Mouse (Mus musculus) MEL (cell line): Measurements from ENCODE around the gene Duox1. TPM values are rescaled to one million over a fixed set of nuclear protein-coding genes. Genes with fewer than 3 reads are reported as not detected.

Experiments
- DNase-seq: peaks from one replicate; pipeline ENCODE4 v3.0.0; 2011; ENCODE audit warnings: low read depth, low spot score
- H3K27ac ChIP-seq: 2 replicates; pipeline ENCODE4 v1.5.1; 2012; ENCODE audit warnings: low read depth, mild to moderate bottlenecking, control low read depth, low read length, moderate library complexity; ENCODE audit not compliant: control insufficient read depth
- H3K27me3 ChIP-seq, 2 experiments: fragments of 150-350 bp in 1 of 2; sonication (generic) in 1 of 2; 2 replicates each; pipeline ENCODE4 v1.6.1; 2012; ENCODE audit warnings: low read length in 2 of 2, mild to moderate bottlenecking in 2 of 2, improper control_type of control experiment in 1 of 2, moderate library complexity in 1 of 2; ENCODE audit not compliant: insufficient read depth in 2 of 2, control insufficient read depth in 1 of 2
- H3K36me3 ChIP-seq, 2 experiments: 2 replicates each; pipeline ENCODE4 v1.6.1; 2012 to 2014; ENCODE audit warnings: low read length in 2 of 2, improper control_type of control experiment in 1 of 2, inconsistent platforms in 1 of 2, mild to moderate bottlenecking in 1 of 2; ENCODE audit not compliant: insufficient read depth in 2 of 2, control insufficient read depth in 1 of 2
- H3K4me1 ChIP-seq, 2 experiments: fragments of 150-350 bp in 1 of 2; sonication (generic) in 1 of 2; 2 replicates each; pipeline ENCODE4 v1.6.1; 2012; ENCODE audit warnings: low read length in 2 of 2, improper control_type of control experiment in 1 of 2, mild to moderate bottlenecking in 1 of 2; ENCODE audit not compliant: insufficient read depth in 2 of 2, control insufficient read depth in 1 of 2
- H3K4me3 ChIP-seq, 2 experiments: fragments of 150-350 bp in 1 of 2; sonication (generic) in 1 of 2; 2 replicates each; pipeline ENCODE4 v1.5.1; 2012; ENCODE audit warnings: low read depth in 2 of 2, low read length in 2 of 2, mild to moderate bottlenecking in 2 of 2, moderate library complexity in 2 of 2, control low read depth in 1 of 2, improper control_type of control experiment in 1 of 2; ENCODE audit not compliant: control insufficient read depth in 1 of 2, insufficient read depth in 1 of 2
- H3K79me2 ChIP-seq: 2 replicates; pipeline ENCODE4 v1.6.1; 2012; ENCODE audit warnings: mild to moderate bottlenecking, low read length, moderate library complexity; ENCODE audit not compliant: control insufficient read depth, poor library complexity, insufficient read depth
- H3K9ac ChIP-seq: 2 replicates; pipeline ENCODE4 v1.6.1; 2012; ENCODE audit warnings: low read depth, mild to moderate bottlenecking, control low read depth, low read length, moderate library complexity; ENCODE audit not compliant: control insufficient read depth, poor library complexity, severe bottlenecking
- H3K9me3 ChIP-seq: fragments of 150-350 bp; sonication (generic); replicated peaks from 2 replicates; pipeline ENCODE4 v1.6.1; 2012; ENCODE audit warnings: mild to moderate bottlenecking, low read length, improper control_type of control experiment, moderate library complexity; ENCODE audit not compliant: insufficient read depth
- BHLHE40 ChIP-seq: IDR thresholded peaks from 2 replicates; pipeline ENCODE4 v1.6.1; 2012; ENCODE audit warnings: low read depth, mild to moderate bottlenecking, inconsistent platforms, low read length, improper control_type of control experiment, borderline replicate concordance
- CHD2 ChIP-seq: IDR thresholded peaks from 2 replicates; pipeline ENCODE4 v1.6.1; 2011; ENCODE audit warnings: low read length, improper control_type of control experiment
- CTCF ChIP-seq, 3 experiments: IDR thresholded peaks in 2 of 3; conservative IDR thresholded peaks in 1 of 3; 2 replicates each; pipeline ENCODE4 v1.5.1; 2011 to 2012; ENCODE audit warnings: low read length in 3 of 3, low read depth in 2 of 3, mild to moderate bottlenecking in 2 of 3, improper control_type of control experiment in 1 of 3, inconsistent platforms in 1 of 3, mixed read lengths in 1 of 3, moderate library complexity in 1 of 3; ENCODE audit not compliant: control insufficient read depth in 1 of 3, insufficient read depth in 1 of 3, poor library complexity in 1 of 3, severe bottlenecking in 1 of 3
- ETS1 ChIP-seq: IDR thresholded peaks from 2 replicates; pipeline ENCODE4 v1.6.1; 2012; ENCODE audit warnings: low read depth, mild to moderate bottlenecking, inconsistent platforms, low read length, improper control_type of control experiment, moderate library complexity
- GATA1 ChIP-seq: IDR thresholded peaks from 2 replicates; pipeline ENCODE4 v1.6.1; 2011; ENCODE audit warnings: low read depth, low read length, improper control_type of control experiment
- HCFC1 ChIP-seq: IDR thresholded peaks from 2 replicates; pipeline ENCODE4 v1.6.1; 2012; ENCODE audit warnings: low read depth, mild to moderate bottlenecking, inconsistent platforms, low read length, improper control_type of control experiment, moderate library complexity
- MAX ChIP-seq: IDR thresholded peaks from 2 replicates; pipeline ENCODE4 v1.6.1; 2011; ENCODE audit warnings: low read length, improper control_type of control experiment
- MAZ ChIP-seq: IDR thresholded peaks from 2 replicates; pipeline ENCODE4 v1.6.1; 2012; ENCODE audit warnings: low read depth, mild to moderate bottlenecking, inconsistent platforms, low read length, improper control_type of control experiment
- MXI1 ChIP-seq: IDR thresholded peaks from 2 replicates; pipeline ENCODE4 v1.6.1; 2011; ENCODE audit warnings: mild to moderate bottlenecking, low read depth, low read length, improper control_type of control experiment
- POLR2A ChIP-seq, 2 experiments: IDR thresholded peaks; 2 replicates each; pipeline ENCODE4 v1.6.1; 2011 to 2012; ENCODE audit warnings: low read length in 2 of 2, mild to moderate bottlenecking in 2 of 2, control low read depth in 1 of 2, improper control_type of control experiment in 1 of 2, low read depth in 1 of 2, moderate library complexity in 1 of 2; ENCODE audit not compliant: control insufficient read depth in 1 of 2, insufficient read depth in 1 of 2, poor library complexity in 1 of 2
- POLR2AphosphoS5 ChIP-seq: IDR thresholded peaks from 2 replicates; pipeline ENCODE4 v1.6.1; 2012; ENCODE audit warnings: low read depth, borderline replicate concordance, mild to moderate bottlenecking, inconsistent platforms, low read length, moderate library complexity, mixed read lengths
- RAD21 ChIP-seq: IDR thresholded peaks from 2 replicates; pipeline ENCODE4 v1.6.1; 2011; ENCODE audit warnings: mild to moderate bottlenecking, low read depth, low read length, improper control_type of control experiment
- RCOR1 ChIP-seq: IDR thresholded peaks from 2 replicates; pipeline ENCODE4 v1.6.1; 2012; ENCODE audit warnings: low read depth, mild to moderate bottlenecking, inconsistent platforms, low read length, improper control_type of control experiment
- SIN3A ChIP-seq: IDR thresholded peaks from 2 replicates; pipeline ENCODE4 v1.6.1; 2012; ENCODE audit warnings: low read length, improper control_type of control experiment, inconsistent platforms
- SMC3 ChIP-seq: IDR thresholded peaks from 2 replicates; pipeline ENCODE4 v1.6.1; 2011; ENCODE audit warnings: low read depth, low read length, improper control_type of control experiment
- TAL1 ChIP-seq: IDR thresholded peaks from 2 replicates; pipeline ENCODE4 v1.6.1; 2012; ENCODE audit warnings: mild to moderate bottlenecking, inconsistent platforms, low read length, moderate library complexity, mixed read lengths
- TBP ChIP-seq: IDR thresholded peaks from 2 replicates; pipeline ENCODE4 v1.8.0; 2011; ENCODE audit warnings: low read depth, low read length, improper control_type of control experiment
- USF1 ChIP-seq: IDR thresholded peaks from 2 replicates; pipeline ENCODE4 v1.6.1; 2014; ENCODE audit warnings: low read depth, mild to moderate bottlenecking, inconsistent platforms, low read length, improper control_type of control experiment, moderate library complexity
- USF2 ChIP-seq, 2 experiments: IDR thresholded peaks; 2 replicates each; pipeline ENCODE4 v1.6.1; 2011 to 2012; ENCODE audit warnings: improper control_type of control experiment in 2 of 2, low read length in 2 of 2, borderline replicate concordance in 1 of 2, inconsistent platforms in 1 of 2, low read depth in 1 of 2, mild to moderate bottlenecking in 1 of 2; ENCODE audit not compliant: insufficient read depth in 1 of 2
- ZKSCAN1 ChIP-seq: IDR thresholded peaks from 2 replicates; pipeline ENCODE4 v1.6.1; 2012; ENCODE audit warnings: low read depth, mild to moderate bottlenecking, inconsistent platforms, low read length, improper control_type of control experiment, moderate library complexity
- polyA plus RNA-seq, 2 experiments: library from polyadenylated mRNA; stranded (reverse) in 1 of 2; unstranded in 1 of 2; fragments of >175 nt in 1 of 2; fragments of >200 nt in 1 of 2; gene quantifications; 2 replicates each; pipeline versions ENCODE4 v1.2.1 to v1.2.4; 2012; ENCODE audit warnings: low replicate concordance in 2 of 2, low read depth in 1 of 2; ENCODE audit not compliant: insufficient read length in 2 of 2, insufficient read depth in 1 of 2, missing spikeins in 1 of 2
- total RNA-seq: library from RNA; depleted of rRNA; stranded (reverse); fragments of 300-350 nt; gene quantifications from 2 replicates; pipeline ENCODE4 v1.2.3, GENCODE M21; 2012

Duox1 gene
- total and polyA plus RNA-seq, 3 experiments, result 0.01 TPM; not detected in 2

- peak; percentile 67 for DNase-seq
- H3K4me1 ChIP-seq, result peaks cover 3 to 11% of the 10 kb centered on the region in 2 experiments
- no peaks in the 10 kb centered on the region for H3K27me3 ChIP-seq
- no peak overlapping the region for H3K9ac ChIP-seq
- no peaks in the 10 kb centered on the region; the same call in 1 of the 2 replicates for H3K79me2 ChIP-seq
- H3K27ac ChIP-seq, result no peak overlapping the region
- H3K36me3 ChIP-seq, result peaks cover 0 to under 1% of the 10 kb centered on the region in 2 experiments; a peak in 1 of 4 replicates
- H3K4me3 ChIP-seq, result no peak overlapping the region
- TF ChIP-seq BHLHE40 (no peak), SMC3 (no peak), SIN3A (no peak), RAD21 (no peak), ZKSCAN1 (no peak), RCOR1 (no peak), ETS1 (no peak), POLR2A (IDR thresholded peaks at IDR 0.05; ENCODE audit: control insufficient read depth in 1 of 2, insufficient read depth in 1 of 2, low read depth in 1 of 2, low read length in 2 of 2, poor library complexity in 1 of 2) (no peak), USF1 (no peak), POLR2AphosphoS5 (no peak), CHD2 (no peak), TAL1 (no peak), MAZ (no peak), HCFC1 (no peak), USF2 (IDR thresholded peaks at IDR 0.05; ENCODE audit: borderline replicate concordance in 1 of 2, insufficient read depth in 1 of 2, low read depth in 1 of 2, low read length in 2 of 2) (no peak)
- TF ChIP-seq, all 39 proteins: peak for 0
- H3K9me3 ChIP-seq, result no peaks in the 10 kb centered on the region
These were observed 58.5 kb downstream of the Duox1 start for GRCm38 (mm10) chr2:122374012-122374411.

- H3K79me2 ChIP-seq, result no peaks in the 10 kb centered on the region; the same call in 1 of the 2 replicates
- H3K27me3 ChIP-seq, result no peaks in the 10 kb centered on the region
- no peak overlapping the region for H3K27ac ChIP-seq
- DNase-seq, result peak; percentile 76
- peaks cover 0 to 2% of the 10 kb centered on the region in 2 experiments; a peak in 1 of 4 replicates for H3K36me3 ChIP-seq
- TF ChIP-seq CTCF (IDR thresholded peaks at IDR 0.05 in 2 of 3, conservative IDR thresholded peaks at IDR 0.05 in 1 of 3; ENCODE audit: control insufficient read depth in 1 of 3, insufficient read depth in 1 of 3, low read depth in 2 of 3, low read length in 3 of 3, poor library complexity in 1 of 3, severe bottlenecking in 1 of 3), result peak in 1 of 3 experiments; percentile 25; a peak in 2 of 6 replicates
- TF ChIP-seq TBP, result no peak
- TF ChIP-seq USF2 (IDR thresholded peaks at IDR 0.05; ENCODE audit: borderline replicate concordance in 1 of 2, insufficient read depth in 1 of 2, low read depth in 1 of 2, low read length in 2 of 2), result no peak
- TF ChIP-seq MXI1, result peak; percentile 36; the same call in 1 of the 2 replicates
- 0 out of 2 replicates have a peak, but pooled peaks have one; percentile 36 for TF ChIP-seq MAX
- TF ChIP-seq GATA1, result peak; percentile 35; the same call in 1 of the 2 replicates
- TF ChIP-seq, all 39 proteins: peak for 4
- Histone ChIP-seq H3K9me3 (no peaks in the 10 kb centered on the region), H3K4me3 (peak overlapping the region; percentile 52 to 76), H3K9ac (peak overlapping the region; percentile 58), H3K4me1 (peaks cover 3 to 16% of the 10 kb centered on the region in 2 experiments)
These were observed 59.3 kb downstream of the Duox1 start for GRCm38 (mm10) chr2:122374666-122375331.
